Mouse (Mus musculus) small intestine, adult 2 months (tissue): ENCODE data around the gene Clmn. TPM values are rescaled to one million over a fixed set of nuclear protein-coding genes. Genes with fewer than 3 reads are reported as not detected.

ENCODE experiments used
- H3K27ac ChIP-seq: fragments of 200-500 bp; 2 replicates; pipeline ENCODE4 v1.5.1; 2012; ENCODE audit warnings: low read depth, low read length, control low read depth, inconsistent platforms; ENCODE audit not compliant: insufficient read depth
- H3K27me3 ChIP-seq: fragments of 200-500 bp; 2 replicates; pipeline ENCODE4 v1.6.1; 2012; ENCODE audit warnings: mild to moderate bottlenecking, moderate library complexity, low read length, inconsistent platforms; ENCODE audit not compliant: control insufficient read depth, insufficient read depth
- H3K36me3 ChIP-seq: fragments of 200-500 bp; 2 replicates; pipeline ENCODE4 v1.6.1; 2012; ENCODE audit warnings: mild to moderate bottlenecking, low read length, control low read depth, inconsistent platforms; ENCODE audit not compliant: control insufficient read depth, insufficient read depth
- H3K4me1 ChIP-seq: fragments of 200-500 bp; 2 replicates; pipeline ENCODE4 v1.6.1; 2012; ENCODE audit warnings: low read length, inconsistent platforms, mixed read lengths; ENCODE audit not compliant: control insufficient read depth, insufficient read depth, insufficient read length
- H3K4me3 ChIP-seq: fragments of 200-500 bp; 2 replicates; pipeline ENCODE4 v1.5.1; 2012; ENCODE audit warnings: low read depth, mild to moderate bottlenecking, control low read depth, inconsistent platforms, low read length, moderate library complexity
- CTCF ChIP-seq: fragments of 200-500 bp; IDR thresholded peaks from 2 replicates; pipeline ENCODE4 v1.5.1; 2012; ENCODE audit warnings: low read depth, mild to moderate bottlenecking, control low read depth, inconsistent platforms, low read length, moderate library complexity, mixed read lengths; ENCODE audit not compliant: insufficient replicate concordance, insufficient read length; ENCODE audit errors: extremely low read depth
- POLR2A ChIP-seq: fragments of 200-500 bp; IDR thresholded peaks from 2 replicates; pipeline ENCODE4 v1.6.1; 2012; ENCODE audit warnings: low read depth, mild to moderate bottlenecking, control low read depth, inconsistent platforms, low read length, moderate library complexity
- WGBS: fragments of 180-500 bp; shearing (Covaris S2); methylation state at CpG from one replicate; pipeline ENCODE4 v1.1.7; 2018; 5-methylcytosine and 5-hydroxymethylcytosine counted together
- polyA plus RNA-seq: library from polyadenylated mRNA; depleted of rRNA; stranded (reverse); fragments of >200 nt; gene quantifications from 2 replicates; pipeline ENCODE4 v1.2.3, GENCODE M21; 2012

Clmn gene
- polyA plus RNA-seq, 1 experiment = 3.4 TPM

- Histone ChIP-seq H3K27me3 (no peaks in the 10 kb centered on the region), H3K4me3 (no peak overlapping the region), H3K27ac (no peak overlapping the region), H3K4me1 (peaks cover 19% of the 10 kb centered on the region; the same call in 1 of the 2 replicates), H3K36me3 (no peaks in the 10 kb centered on the region)
- TF ChIP-seq POLR2A (no peak), CTCF (peak; percentile 54; the same call in 1 of the 2 replicates)
- 79% methylated on average over 4 of the region's 4 CpGs for whole genome bisulfite sequencing
These were observed 25.9 kb downstream of the Clmn start for GRCm38 (mm10) chr12:104838987-104839386.

GRCm38 (mm10) chr12:104838462-104838861 lies 26.4 kb downstream of the Clmn start:
- Histone ChIP-seq H3K4me3 (no peak overlapping the region), H3K27ac (no peak overlapping the region), H3K27me3 (no peaks in the 10 kb centered on the region), H3K4me1 (peaks cover 16% of the 10 kb centered on the region; the same call in 1 of the 2 replicates), H3K36me3 (no peaks in the 10 kb centered on the region)
- no peak for TF ChIP-seq CTCF
- no peak for TF ChIP-seq POLR2A

- H3K4me3 ChIP-seq = no peak overlapping the region
- WGBS = 81% methylated on average over 13 of the region's 13 CpGs
- TF ChIP-seq POLR2A (no peak), CTCF (no peak)
- no peaks in the 10 kb centered on the region for H3K36me3 ChIP-seq
- no peaks in the 10 kb centered on the region for H3K27me3 ChIP-seq
- H3K4me1 ChIP-seq = peaks cover 12% of the 10 kb centered on the region; the same call in 1 of the 2 replicates
- H3K27ac ChIP-seq = no peak overlapping the region
These were observed 26.9 kb downstream of the Clmn start for GRCm38 (mm10) chr12:104837957-104838401.

- peaks cover 12% of the 10 kb centered on the region; the same call in 1 of the 2 replicates for H3K4me1 ChIP-seq
- TF ChIP-seq CTCF (no peak), POLR2A (no peak)
- no peaks in the 10 kb centered on the region for H3K27me3 ChIP-seq
- no peak overlapping the region for H3K4me3 ChIP-seq
- H3K36me3 ChIP-seq = no peaks in the 10 kb centered on the region
- WGBS = 72% methylated on average over 2 of the region's 2 CpGs
- H3K27ac ChIP-seq = no peak overlapping the region
These were observed 27.6 kb downstream of the Clmn start for GRCm38 (mm10) chr12:104837111-104837837.

- H3K36me3 ChIP-seq = no peaks in the 10 kb centered on the region
- 92% methylated on average over 6 of the region's 6 CpGs for WGBS
- H3K27me3 ChIP-seq = no peaks in the 10 kb centered on the region
- H3K4me3 ChIP-seq = no peak overlapping the region
- peaks cover 8% of the 10 kb centered on the region; the same call in 1 of the 2 replicates for H3K4me1 ChIP-seq
- H3K27ac ChIP-seq = no peak overlapping the region
- TF ChIP-seq CTCF (no peak), POLR2A (no peak)
These were observed 28.6 kb downstream of the Clmn start for GRCm38 (mm10) chr12:104836230-104836629.

- H3K36me3 ChIP-seq = no peaks in the 10 kb centered on the region
- H3K27ac ChIP-seq = no peak overlapping the region
- 84% methylated on average over 19 of the region's 19 CpGs for WGBS
- H3K4me1 ChIP-seq = peaks cover 8% of the 10 kb centered on the region; the same call in 1 of the 2 replicates
- H3K4me3 ChIP-seq = no peak overlapping the region
- H3K27me3 ChIP-seq = no peaks in the 10 kb centered on the region
- TF ChIP-seq POLR2A = no peak
- no peak for TF ChIP-seq CTCF
These were observed 29.3 kb downstream of the Clmn start for GRCm38 (mm10) chr12:104835369-104836094.

GRCm38 (mm10) chr12:104834772-104835171 lies 30.1 kb downstream of the Clmn start:
- no peak overlapping the region for H3K27ac ChIP-seq
- no peak overlapping the region for H3K4me3 ChIP-seq
- WGBS = 75% methylated on average over 4 of the region's 4 CpGs
- H3K4me1 ChIP-seq = peaks cover 13% of the 10 kb centered on the region
- no peaks in the 10 kb centered on the region for H3K27me3 ChIP-seq
- H3K36me3 ChIP-seq = no peaks in the 10 kb centered on the region
- TF ChIP-seq POLR2A (no peak), CTCF (no peak)
